Mouse (Mus musculus) urinary bladder, postnatal 14 days (tissue): ENCODE measurements at regions not wholly inside any gene's neighbourhood (a gene's known extent, or its start where the extent isn't known, plus 50 kb on each side); places are given as distances from the start of the nearest gene placed in this dataset.

Experiments
- DNase-seq: peaks from one replicate; pipeline ENCODE4 v3.0.0; 2021; ENCODE audit warnings: low spot score

DNA sequence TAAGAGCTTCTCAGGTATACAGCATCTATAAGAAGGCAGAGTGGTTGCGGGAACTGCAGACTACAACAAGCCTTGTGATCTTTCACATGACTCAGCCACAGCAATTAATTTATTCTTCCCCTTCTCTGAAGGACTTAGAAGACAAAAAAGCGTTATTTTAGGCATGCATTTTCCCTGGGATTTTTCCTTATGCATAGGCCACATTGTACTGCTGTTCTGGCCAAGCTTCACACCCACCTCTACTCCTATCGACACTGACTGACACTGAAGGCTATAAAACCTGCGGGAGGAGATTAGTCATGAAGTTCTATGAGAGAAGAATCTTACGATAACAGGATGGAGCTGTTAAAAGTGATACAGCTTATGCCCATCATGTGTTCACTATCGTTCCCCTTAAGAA lies 441.9 kb downstream of the Tox3 start:
- no peak for DNase-seq

DNA sequence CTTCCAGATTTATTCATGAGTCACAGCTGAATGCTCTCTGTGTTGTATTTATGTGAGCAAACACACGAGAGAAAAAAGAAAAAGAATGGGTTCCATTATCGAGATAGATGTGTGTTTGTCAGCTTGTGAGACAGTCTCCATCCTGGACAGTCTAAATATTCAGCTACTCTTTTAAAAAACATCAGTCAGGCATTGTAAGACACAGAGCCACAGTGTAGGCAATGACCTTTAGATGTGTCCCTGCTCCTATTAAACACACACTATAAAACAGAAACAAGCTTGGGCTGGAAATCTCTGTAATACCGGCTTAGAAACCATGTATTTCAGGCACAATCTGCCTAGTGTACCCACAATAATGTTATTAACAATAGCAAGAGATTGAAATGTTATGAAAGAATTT lies 442.6 kb downstream of the Tox3 start:
- no peak for DNase-seq

DNA sequence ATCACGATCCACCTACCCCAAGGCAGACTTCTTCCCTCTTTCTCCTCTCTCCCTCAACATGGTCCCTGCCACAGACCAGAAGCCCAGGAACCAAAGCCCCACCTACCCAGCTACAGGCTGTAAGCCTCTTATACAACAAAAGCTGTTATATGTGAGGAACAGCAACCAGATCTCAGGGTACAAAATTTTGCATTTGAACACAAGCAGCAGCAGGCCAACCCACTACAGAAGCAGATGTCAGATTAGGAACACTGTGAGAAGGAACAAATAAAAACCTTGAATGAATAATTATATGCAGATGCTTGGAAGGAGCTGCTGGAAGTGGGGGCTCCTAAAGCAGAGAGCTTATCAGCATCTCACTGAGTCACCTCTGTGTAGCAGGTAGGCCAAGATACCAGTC lies 444.8 kb downstream of the Tox3 start:
- DNase-seq, result no peak

DNA sequence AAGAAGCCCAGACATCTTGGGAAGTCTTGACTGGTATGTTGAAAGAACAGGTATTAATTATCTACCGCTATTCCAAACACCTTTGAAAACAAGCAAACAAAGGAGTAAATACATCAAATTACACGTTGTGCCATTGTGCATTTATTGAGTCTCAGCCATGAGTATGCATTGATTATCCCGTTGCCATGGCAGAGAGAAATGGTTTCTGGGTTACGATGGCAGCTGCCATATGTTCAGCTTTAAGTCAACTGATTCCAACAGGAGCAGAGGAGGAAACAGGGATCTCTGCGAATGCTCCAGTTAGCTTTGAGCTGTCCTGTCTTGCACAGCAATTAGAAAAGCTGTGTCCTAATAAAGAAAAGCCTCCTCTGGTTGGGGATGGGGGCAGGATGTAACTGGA lies 475.4 kb downstream of the Tox3 start:
- DNase-seq, result no peak

DNA sequence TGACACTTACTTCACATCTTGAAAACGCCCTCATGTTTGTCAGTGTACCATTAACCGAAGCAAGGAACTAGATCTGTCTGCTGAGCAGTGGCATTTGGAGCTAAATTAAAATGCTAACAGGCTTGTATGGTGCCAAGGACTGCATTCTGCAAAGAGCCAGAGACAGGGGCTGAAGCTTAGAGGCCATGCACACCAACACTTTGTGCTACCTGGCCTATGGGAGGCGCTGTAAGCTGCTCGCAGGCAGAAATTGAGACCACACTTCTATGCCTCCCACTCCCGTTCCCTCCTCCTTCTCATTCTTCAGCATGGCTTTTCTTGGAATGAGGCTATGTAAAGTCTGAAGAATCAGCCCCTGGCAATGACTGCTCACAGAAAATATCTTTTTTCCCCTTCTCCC lies 476.2 kb downstream of the Tox3 start:
- DNase-seq, result no peak

DNA sequence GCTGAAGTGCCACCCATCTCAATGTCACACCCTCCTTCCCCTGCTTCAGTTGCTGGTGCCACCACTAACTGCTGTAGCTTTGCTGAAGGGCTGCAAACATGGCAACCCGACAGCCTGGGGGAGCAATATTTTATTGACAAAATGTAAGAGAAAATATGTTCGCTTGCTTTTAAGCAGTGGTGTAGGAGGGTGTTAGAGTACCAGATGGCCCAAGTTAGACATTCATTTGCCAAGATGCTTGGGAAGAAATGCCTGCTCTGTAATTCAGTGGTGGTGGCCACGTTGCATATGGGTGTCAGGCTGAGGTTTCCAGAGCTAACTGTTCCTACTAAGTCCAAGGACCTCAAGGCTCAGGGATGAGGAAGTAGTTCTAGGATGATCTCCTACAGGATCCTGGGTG lies 488.3 kb downstream of the Tox3 start:
- DNase-seq, result no peak

DNA sequence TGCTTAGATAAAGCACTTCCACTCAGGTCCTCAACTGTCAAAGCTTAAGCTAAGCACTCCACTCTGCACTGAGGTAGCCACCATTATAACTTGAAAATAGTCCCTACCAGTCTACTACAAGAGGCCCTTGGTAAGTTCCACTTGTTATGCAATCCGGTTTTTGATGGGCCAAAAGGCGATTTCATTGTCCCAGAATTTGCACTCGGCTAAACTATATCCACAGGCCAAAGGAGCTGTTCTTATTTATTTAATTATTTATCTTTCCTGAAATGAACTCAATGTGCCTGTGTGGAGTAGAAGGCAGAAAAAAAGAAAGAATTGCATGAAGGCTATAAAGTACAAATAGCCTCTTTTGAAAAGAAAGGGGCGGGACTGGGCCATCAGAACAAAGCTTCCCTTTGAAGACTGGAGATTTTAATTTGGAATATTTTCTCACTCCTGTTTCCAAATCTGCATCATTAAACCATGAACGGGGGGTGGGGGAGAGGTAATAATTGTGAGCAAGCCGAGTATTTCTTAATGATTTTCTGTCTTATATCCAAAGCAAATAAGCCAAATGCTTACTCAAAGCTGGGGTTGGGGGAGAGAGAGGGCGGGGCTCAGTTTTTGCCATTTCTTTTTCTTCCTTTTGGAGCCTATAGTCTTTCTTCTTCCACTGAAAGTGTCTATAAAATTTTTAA lies 489.3 kb downstream of the Tox3 start:
- DNase-seq, result no peak

DNA sequence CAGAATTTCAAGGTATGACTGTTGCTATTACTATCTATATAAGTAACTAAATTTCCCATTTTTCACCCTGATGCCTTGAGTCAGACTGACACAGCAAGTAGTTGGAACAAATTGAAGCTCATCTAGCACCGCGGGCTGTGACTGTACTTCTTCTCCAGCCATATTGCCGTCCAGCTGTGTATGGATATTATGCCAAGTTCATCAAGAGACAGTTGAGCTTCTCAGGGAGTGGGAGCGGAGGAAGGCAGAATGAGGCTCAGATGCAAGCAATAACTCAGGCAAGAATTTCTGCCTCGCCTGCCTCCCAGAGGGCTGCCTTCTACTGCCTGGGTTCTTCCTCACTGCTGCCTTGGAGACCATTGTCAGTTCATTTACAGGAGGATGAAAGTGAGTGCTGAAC lies 492.6 kb downstream of the Tox3 start:
- DNase-seq, result no peak

DNA sequence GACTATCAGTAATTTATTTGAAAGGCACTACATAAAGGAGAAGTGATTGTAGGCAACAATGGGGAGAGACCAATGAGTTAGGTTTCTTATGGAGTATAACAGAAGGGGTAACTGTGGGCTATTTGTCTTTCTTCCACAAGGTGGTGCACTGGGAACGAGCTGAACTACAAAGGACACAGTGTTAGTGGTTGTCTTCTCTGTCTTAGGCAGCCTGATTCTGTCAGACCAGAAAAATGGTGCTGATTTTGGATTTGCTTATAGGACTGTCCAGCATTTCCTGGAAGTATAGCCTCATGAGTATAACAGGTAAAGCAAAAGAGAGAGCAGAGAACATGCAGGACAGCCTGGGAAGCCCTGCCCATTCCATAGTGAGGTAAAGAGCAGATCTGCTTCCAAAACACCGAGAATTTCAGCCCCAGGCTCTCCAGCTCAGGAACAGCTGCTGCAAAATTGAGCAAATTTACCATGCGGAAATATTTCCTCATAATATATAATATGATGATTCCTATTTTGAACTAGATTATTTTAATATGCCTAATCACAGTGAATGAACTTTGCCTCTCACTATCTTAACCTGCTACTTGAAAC lies 497.8 kb downstream of the Tox3 start:
- peak; percentile 3 for DNase-seq

DNA sequence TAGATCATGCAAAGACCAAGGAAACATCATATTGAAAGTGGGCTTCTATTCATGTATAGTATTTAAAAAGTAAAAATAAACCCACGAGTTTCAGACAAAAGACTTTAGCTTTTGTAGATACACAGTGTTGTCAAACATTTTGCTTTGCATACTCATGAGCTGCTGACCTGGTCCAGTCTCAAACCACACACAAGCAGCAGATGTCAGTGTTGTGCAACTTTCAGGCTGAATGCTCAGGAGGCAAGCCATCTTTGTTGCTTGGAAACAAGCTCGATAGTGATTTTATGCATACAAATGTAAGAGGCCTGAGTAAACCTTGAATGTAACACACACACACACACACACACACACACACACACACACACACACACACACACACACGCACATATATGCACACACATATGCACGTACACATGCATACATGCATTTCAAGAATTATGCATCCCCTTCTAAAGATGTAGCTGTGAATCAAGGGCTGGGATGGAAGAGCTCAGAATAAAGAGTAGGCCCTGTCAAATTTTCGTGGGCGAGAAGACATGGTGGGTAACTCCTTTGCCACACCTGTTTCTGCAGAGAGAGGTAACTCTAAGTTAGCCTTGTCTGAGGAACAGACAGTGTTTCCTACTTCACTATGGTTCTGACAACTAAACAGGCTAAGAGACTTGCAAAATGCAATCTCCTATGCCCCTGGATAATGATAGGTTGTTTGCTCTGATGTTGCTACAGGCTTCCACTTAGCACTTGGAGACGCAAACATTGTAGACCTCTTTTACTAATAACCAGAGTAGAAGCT lies 498.5 kb downstream of the Tox3 start:
- peak; percentile 14 for DNase-seq

DNA sequence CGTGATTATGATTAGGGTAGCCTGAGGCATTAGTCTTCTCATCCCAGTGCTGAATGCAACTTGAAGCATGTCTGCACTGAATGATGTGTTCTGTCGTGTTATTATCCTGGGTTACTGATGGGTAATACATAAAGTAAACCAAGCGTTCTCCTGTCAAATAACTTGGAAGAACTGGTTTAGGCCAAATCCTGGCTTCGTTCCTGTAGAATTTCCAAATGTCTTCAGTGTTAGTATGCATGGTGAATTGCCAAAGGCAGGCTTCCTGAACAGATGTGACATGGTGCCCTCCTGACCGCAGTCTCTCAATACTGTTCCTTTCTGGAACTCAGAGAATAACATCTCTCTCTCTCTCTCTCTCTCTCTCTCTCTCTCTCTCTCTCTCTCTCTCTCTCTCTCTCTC lies 509.6 kb downstream of the Tox3 start:
- no peak for DNase-seq

DNA sequence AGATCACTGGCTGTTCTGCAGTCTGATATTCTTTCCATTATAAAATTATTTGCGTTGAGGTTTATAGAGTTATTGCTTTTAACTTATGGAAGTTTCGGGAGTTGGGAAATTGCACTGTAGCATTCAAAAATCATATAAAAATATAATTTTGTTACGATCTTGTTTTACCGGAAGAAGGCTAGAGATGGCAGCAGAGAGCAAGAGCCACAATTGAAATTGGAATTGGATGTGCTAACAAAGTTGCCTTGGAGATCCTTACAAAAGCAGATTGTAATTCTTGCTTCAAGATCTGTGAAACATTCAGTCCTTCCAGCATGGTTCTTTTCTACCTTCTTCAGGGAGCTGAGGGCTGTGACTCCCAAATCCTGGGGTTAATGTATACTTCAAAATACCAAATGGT lies 514.4 kb downstream of the Tox3 start:
- DNase-seq, result no peak

DNA sequence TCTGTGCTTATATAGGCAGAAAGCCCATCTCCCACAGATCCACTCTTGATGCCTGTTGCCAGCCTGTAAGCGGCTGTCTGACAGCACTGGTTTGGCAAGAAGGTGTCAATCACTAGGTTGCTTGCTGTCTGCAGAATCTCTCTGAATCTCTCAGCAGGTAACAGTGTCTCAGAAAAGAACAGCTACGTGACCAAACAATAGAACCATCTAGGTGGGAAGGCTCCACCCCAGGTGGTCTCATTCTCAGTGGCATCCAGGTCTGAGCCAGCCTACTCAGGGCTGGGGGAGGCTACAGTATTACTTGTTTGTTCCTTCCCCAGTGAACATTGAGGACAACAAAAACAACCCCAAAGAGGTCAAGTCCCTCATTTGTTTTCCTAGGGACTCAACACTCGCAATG lies 523.6 kb downstream of the Tox3 start:
- no peak for DNase-seq

DNA sequence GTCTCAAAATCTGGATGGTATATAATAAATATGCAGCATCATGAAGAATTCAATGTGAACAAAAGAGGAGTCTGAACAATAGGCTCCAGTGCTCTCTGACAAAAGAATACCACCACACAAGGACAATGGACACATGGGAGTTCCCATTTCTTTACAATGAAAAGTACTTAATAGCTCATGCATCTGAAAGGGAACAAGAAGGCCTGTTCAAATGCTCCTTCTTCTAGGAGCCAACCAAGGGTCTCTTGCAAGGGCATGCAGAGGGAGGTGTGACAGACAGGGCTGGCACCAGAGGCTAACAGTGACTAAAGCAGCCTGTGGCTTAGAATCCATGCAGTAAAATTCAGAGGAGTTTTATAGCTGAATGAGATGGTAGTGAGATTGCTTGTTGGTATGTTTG lies 524.5 kb downstream of the Tox3 start:
- DNase-seq, result no peak

DNA sequence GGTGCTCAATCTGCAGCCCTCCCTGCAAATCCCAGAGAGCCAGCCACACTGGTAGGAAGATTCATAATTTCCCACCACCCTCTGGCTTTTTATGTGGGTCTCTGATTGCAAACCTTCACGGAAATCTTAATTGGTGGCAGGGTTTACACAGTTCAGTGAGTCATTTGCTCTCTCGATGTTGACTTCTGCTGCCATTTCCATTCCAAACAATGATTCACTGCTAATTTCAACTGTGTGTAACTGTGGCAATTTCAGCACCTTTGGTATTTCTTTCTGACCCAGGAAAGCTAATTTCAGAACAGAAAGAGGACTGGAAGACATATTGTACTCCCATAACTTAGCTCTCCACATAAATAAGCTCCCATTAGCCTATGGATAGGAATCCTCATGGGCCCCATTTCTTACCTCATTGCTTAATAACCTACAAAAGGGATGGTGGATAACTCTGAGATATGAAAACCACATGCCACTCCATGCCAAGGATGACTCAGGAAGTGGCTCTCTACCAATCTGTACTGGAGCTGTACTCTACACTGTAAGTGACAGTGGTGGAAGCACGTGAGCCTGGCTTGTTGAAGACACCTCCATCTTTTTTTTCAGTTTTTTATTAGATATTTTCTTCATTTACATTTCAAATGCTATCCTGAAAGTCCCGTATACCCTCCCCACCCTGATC lies 536.0 kb downstream of the Tox3 start:
- DNase-seq, result no peak

DNA sequence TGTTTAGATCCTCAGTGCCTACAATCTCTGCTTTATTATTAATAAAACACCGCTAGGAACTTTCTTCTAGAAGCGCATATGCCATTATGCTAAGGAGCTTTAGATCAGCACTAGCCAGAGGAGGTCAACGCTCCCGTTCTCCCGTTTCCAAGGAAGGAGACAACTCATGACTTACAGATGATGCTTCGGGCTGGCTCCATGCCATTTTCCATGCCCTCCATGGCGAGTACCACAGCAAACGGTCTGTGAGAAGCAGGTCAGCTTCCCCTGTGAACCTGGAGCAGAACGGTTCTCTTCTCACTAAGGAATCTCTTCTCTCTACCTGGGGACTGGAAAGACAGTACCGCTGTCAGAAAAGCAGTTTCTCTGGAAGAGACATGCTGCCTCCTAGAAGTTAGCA lies 559.8 kb downstream of the Tox3 start:
- no peak for DNase-seq

DNA sequence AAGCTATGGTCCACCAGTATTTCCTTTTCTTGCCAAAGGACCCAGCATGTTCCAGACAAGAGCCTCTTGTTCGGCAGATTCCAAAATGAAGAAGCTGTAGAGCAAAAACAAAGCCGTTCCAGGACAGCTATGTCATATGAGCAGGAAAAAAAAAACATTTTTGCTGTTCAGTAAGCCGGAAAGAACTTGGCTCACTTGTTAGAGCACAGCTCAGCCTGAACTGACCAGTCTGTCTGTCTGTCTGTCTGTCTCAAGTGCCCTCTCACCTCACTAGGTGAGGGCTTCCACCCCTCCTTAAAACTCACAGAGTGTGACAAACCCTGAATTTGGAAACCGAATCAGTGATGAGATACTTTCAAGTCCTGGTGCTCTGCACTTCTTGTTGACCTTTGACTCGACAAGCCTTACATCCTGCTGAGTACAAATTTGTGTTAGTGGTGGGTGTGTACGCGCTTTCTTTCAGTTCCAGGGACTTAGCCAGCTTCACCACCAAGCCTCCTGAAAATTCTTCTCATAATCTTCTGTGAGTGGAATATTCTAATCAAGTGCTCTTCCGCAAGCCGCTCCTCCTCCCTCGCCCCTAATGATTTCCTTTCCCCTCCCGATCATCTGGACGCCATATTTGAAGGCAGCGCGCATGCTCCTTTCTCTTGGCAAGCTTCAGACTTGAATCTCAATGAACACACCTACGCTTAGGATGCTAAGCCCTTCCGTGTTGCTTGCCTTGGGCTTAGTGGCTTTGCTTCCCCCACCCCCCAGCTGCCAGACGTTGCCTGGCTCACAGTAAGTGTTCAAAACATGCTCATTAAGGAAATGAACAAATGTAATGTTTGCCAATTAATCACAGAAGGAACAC lies 560.9 kb downstream of the Tox3 start:
- DNase-seq, result no peak

DNA sequence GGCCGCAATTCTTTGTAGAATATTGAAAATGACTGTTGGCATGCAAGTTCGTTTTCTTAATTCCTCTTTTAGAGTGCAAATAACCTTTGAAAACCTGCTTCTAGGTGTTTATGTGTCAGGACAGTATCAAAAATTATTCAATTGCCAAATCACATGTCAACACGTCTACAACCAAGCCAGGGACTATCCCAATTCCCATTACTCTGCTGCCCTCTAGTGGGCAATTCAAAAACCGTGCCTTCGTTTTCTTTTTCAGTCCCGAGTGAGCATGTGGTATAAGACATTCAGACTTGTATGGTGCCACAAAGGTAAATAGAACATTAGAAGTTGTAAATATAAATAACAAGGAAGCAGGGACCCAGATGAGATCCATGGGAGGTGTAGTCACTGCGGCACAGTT lies 563.1 kb downstream of the Tox3 start:
- DNase-seq, result peak; percentile 72

DNA sequence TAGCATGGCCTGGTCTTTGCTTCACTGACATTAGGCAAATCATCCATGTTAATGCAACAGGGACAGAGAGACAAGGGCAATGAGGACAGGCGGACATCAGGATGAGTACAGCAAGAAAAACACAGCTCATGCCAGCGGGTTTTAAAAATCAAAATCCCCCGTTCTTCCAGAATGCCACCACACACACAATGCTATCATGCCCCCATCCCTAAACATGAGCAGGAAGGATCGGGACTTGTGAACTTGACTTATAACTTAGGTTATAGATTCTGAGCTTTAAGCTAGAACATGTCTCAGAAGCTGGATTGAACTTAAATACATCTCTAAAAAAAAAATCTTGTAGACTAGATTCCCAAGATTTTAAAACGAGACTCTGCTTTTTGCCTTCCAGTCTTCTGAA lies 564.8 kb downstream of the Tox3 start:
- DNase-seq, result no peak

DNA sequence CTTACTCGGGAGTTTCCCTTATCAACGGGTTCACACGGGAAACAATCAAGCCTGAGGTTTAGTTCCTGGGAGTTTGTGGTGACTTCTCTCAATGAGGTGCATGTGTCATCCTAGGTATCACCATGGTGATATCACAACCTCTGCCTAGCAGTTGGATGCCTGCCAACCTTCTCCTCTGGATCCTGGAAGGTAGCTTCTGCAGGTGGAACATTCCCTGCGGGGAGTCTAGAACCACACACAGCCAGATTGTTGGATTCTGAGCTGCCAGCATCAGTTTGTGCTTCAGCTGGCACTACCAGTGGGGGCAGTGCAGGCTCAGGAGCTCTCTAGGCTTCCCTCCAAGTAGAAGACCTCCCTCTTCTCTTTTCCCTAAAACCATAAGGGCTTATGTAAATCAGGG lies 581.8 kb downstream of the Tox3 start:
- DNase-seq, result no peak

DNA sequence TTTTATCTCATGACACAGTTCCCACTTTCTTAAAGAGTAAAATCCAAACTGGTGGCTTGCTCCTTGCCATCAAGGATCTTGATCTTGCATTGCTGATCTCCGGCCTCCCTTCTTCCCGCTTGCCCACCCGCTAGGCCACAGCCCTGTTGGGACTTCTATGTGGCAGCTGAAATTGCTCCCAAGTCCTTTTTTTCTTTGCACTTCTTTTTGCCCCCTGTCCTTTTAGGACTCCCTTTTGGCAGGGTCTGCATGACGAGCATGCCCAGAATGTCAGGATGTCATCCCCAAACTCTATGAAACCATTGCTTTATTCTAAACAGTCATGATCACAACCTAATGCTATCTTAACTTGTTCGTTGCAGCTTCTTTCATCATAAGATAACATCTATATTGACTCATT lies 588.6 kb downstream of the Tox3 start:
- DNase-seq, result no peak

DNA sequence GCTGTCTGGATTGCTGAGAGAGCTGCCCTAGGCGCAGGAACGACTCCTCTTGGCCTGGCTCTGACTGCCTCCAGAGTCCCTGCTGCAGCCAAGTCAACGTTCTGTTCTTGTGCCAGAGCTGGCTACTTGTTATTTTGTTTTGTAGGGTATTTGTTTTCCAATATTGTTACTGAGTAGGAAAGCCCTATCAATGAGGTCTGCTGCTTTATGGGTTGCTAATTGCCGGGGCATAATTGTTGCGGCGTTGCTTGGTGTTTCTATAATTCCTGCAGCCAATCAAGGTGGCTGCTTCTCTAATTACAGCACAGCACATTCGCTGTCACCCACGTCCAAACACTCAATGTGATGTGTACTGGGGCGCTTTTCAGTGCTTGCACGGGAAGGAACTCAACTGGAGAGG lies 589.4 kb downstream of the Tox3 start:
- no peak for DNase-seq
